Mouse (Mus musculus) cerebellum, adult 8-10 months (tissue): ENCODE measurements around the gene Olfr798.

Source experiments
- DNase-seq: peaks from one replicate; pipeline ENCODE4 v3.0.0; 2022

Olfr798 gene

GRCm38 (mm10) chr10:129627834-129628233, at the start of gene Olfr798:
TSS of gene Olfr798 (minus strand) at chr10:129627934.
- no peak for DNase-seq

GRCm38 (mm10) chr10:129673765-129674164, 46.0 kb upstream of the Olfr798 start, which contains the start of gene Olfr801:
TSS of gene Olfr801 (minus strand) at chr10:129673865.
- DNase-seq, result no peak

DNA sequence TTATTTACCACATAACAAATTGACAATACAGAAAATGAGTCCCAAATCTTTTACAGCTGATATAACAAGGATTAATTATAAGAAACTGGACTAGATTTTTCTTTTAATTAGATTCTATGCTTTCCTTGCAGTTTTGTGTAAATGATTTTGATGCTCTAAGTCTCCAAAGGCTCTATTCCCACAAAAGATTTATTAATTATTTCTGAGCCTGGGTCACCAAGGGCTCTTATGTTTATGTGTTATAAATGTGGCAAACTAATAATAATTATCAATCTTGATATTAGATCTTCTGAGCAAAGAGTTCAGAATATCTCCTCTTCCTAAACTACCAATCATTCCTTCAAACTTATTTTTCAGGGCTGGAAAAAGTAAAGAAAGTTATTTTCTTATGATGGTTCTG, 29.7 kb upstream of the Olfr798 start, which contains the start of gene Olfr800:
Gene Olfr800 (plus strand): TSS at position 301 of the 400 bp plus-strand sequence.
- DNase-seq, result no peak

DNA sequence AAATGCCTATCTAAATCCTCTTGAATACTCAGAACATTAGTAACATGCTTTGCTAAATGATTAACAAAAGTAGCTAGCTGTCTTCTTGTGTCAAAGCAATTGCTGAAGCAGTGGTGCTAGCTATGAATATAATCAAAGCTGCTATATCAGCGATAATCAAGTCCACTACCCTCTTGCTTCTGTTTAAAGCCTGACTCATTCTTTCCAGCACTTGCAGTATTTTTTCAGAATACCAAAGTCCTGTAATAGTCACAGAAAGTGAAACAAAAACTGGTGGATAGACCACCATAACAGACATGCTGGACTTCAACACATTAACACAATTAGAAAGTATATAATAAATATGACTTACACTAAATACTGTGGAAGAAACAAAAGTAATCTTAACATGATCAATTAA, 24.0 kb upstream of the Olfr798 start:
- DNase-seq, result no peak

DNA sequence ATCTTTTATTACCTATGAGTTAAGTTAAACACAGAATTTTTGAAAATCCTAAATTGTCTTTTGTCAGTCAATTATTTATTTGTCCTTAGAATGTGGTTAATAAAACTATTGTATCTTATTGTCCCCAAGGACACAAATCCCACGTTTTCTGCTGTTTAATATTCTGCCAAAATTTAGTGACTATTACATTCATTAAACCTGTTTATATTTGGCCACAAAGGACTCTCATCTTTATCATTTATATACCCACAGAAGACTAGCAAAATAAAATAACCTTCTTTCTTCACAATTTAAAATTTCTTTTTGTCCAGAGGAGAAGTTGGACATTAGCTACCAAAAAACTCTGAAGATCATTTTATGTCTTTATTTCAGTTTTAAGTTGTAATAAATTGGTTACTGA, 9.4 kb upstream of the Olfr798 start, which contains the start of gene Olfr799:
Gene Olfr799 (plus strand): TSS at position 301 of the 400 bp plus-strand sequence.
- no peak for DNase-seq

DNA sequence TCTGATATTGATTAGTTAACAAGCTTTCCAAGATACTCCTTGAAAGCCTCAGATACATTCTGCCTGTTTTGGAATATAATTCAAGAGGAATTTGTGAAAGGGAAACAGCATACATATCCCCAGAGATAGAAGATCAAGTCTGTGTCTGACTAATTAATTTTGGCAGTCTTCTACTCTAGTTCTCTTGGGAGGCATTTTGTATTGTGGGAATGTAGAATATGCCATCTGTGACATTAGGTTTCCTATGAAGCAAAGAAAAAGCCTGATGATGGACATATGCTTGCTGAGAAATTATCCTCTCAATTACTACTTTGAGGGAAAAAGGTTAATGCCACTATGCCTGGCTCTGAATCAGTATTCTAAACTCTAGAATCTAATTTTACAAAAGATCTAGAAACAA, 4.5 kb downstream of the Olfr798 start:
- DNase-seq, result no peak

DNA sequence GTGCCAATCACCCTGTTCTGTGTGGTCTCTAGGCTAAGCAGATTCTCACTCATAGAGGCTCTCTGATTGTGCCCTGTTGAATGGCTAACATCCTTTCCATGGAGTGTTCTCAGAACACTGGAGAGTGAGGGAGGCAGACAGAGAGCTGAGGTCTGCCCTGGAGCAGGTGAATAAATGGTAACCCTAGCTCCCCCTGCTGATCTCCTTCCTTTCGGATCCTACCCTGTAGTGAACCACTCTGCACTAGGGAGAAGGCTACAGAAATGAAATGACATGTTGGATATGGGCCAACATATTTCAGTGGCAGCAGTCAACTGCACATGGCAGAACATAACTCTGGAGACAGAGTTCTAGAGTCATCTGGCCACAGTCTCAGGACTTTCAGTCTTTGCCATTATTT, 6.0 kb downstream of the Olfr798 start:
- no peak for DNase-seq

DNA sequence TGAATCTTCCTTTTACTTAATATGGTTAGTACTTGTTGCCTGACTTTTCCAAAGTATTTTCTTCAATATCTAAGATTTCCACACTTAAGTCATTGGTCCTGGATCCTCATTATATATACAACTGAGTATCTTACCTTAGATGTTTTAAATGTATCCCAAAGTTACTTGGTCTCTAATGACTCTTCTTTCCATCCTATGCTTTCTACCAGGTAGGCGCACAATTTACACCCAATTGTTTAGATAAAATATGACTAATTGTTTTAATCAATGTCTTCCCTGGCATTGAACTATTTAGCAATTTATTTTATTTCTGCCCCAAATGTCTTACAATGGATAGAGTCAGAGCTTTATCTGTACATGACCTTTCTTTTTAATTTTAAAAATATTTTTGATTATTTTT, 15.3 kb downstream of the Olfr798 start, which contains the start of gene Olfr796:
Gene Olfr796 (minus strand): TSS at position 101 of the 400 bp plus-strand sequence.
- DNase-seq, result no peak

DNA sequence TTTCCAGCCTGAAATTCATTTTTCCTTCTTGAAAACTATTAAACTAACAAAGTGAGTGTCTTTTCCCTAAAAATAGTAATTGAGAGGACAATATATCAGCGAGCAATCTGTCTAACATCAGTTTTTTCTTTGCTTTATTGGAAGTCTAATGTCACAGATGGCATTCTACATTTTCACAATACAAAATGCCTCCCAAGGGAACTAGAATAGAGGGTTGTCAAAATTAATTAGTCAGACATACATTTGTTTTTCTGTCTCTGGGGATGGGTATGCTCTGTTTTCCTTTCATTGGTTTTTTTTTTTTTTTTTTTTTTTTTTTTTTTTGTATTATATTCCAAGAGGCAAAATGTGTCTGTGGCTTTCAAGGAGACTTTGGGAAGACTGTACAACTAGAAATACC, 50.7 kb downstream of the Olfr798 start:
- DNase-seq, result no peak
